Mouse (Mus musculus) Patski (cell line): Measurements from ENCODE around the gene Akap9. TPM values are rescaled to one million over a fixed set of nuclear protein-coding genes. Genes with fewer than 3 reads are reported as not detected.

Experiments
- ATAC-seq: fragments of 100-300 bp; one replicate; pipeline ENCODE4 v1.8.0; 2021
- CTCF ChIA-PET: fragments of 350-600 bp; sonication (Branson Sonifier 250); formaldehyde crosslinking; loops from one replicate; lab custom pipeline; 2022; ENCODE audit warnings: inconsistent platforms; lab: Charles Lee
- POLR2A ChIA-PET: fragments of 350-600 bp; sonication (Branson Sonifier 250); formaldehyde crosslinking; loops from one replicate; lab custom pipeline; 2022; ENCODE audit warnings: antibody characterized with exemption, inconsistent platforms; lab: Charles Lee
- DNase-seq: peaks from one replicate; pipeline ENCODE4 v3.0.0-alpha.2; 2011; ENCODE audit warnings: low read depth, low spot score
- H3K27me3 ChIP-seq: fragments of 371-371 bp; one replicate; pipeline ENCODE4 v1.5.1; 2021
- CTCF ChIP-seq: fragments of 100-300 bp; IDR thresholded peaks from one replicate; pipeline ENCODE4 v1.5.1; 2021
- in situ Hi-C: fragments of 300-500 bp; cut with MboI; formaldehyde crosslinking; loops from 3 replicates; pipeline ENCODE4 v1.11.1; 2018; ENCODE audit warnings: low pct_unique_long_range_greater_than_20kb, mixed read lengths
- polyA plus RNA-seq: library from polyadenylated mRNA; unstranded; gene quantifications from one replicate; pipeline ENCODE4 v1.2.3, GENCODE M21; 2021

The Akap9 gene
- polyA plus RNA-seq, 1 experiment from 2014 or later: 47.9 TPM

- H3K27me3 ChIP-seq: no peaks in the 10 kb centered on the region
- ATAC-seq (no peak), DNase-seq (no peak)
- CTCF ChIA-PET: interaction anchor here (1.9 to 2.4 kb wide), 2 partner anchors 9 to 11 kb away, joined by 4 to 8 read pairs; no protein-coding TSS in a partner anchor
- no peak for TF ChIP-seq CTCF
- POLR2A ChIA-PET: no interaction called here
- in situ Hi-C loops: no loop called here
These were observed 40.6 kb downstream of the Akap9 start for GRCm38 (mm10) chr5:3968415-3968814.

GRCm38 (mm10) chr5:3969114-3969513 lies 41.3 kb downstream of the Akap9 start:
- ChIA-PET CTCF (interaction anchor here (0.7 to 2.4 kb wide), 3 partner anchors 9 to 31 kb away, joined by 3 to 8 read pairs (median 4); no protein-coding TSS in a partner anchor), POLR2A (no interaction called here)
- no peak for ATAC-seq
- in situ Hi-C loops: no loop called here
- TF ChIP-seq CTCF: no peak
- H3K27me3 ChIP-seq: no peaks in the 10 kb centered on the region
- DNase-seq: no peak

- TF ChIP-seq CTCF: no peak
- POLR2A ChIA-PET: interaction anchor here (0.7 kb wide), 1 partner anchor 293 kb away, joined by 3 read pairs; no protein-coding TSS in a partner anchor
- no peaks in the 10 kb centered on the region for H3K27me3 ChIP-seq
- in situ Hi-C loops: no loop called here
- ATAC-seq: no peak
- DNase-seq: no peak
- CTCF ChIA-PET: interaction anchor here (0.8 to 1.2 kb wide), 2 partner anchors 42 to 1268 kb away, joined by 3 to 4 read pairs; no protein-coding TSS in a partner anchor
These were observed 43.1 kb downstream of the Akap9 start for GRCm38 (mm10) chr5:3970936-3971335.

GRCm38 (mm10) chr5:3973764-3974163 lies 45.9 kb downstream of the Akap9 start:
- ATAC-seq (no peak), DNase-seq (no peak)
- in situ Hi-C loops: no loop called here
- TF ChIP-seq CTCF: no peak
- ChIA-PET POLR2A (no interaction called here), CTCF (no interaction called here)
- no peaks in the 10 kb centered on the region for H3K27me3 ChIP-seq

- ATAC-seq (no peak), DNase-seq (no peak)
- H3K27me3 ChIP-seq: no peaks in the 10 kb centered on the region
- CTCF ChIA-PET: no interaction called here
- in situ Hi-C loops: no loop called here
- POLR2A ChIA-PET: no interaction called here
- TF ChIP-seq CTCF: no peak
These were observed 47.0 kb downstream of the Akap9 start for GRCm38 (mm10) chr5:3974896-3975295.

GRCm38 (mm10) chr5:3976111-3976510 lies 48.3 kb downstream of the Akap9 start:
- TF ChIP-seq CTCF: no peak
- CTCF ChIA-PET: no interaction called here
- in situ Hi-C loops: no loop called here

GRCm38 (mm10) chr5:3977904-3978303 lies 50.0 kb downstream of the Akap9 start:
- POLR2A ChIA-PET: interaction anchor here (0.9 kb wide), 1 partner anchor 11 kb away, joined by 3 read pairs; no protein-coding TSS in a partner anchor
- in situ Hi-C loops: no loop called here
- no peak for TF ChIP-seq CTCF
- CTCF ChIA-PET: interaction anchor here (1.2 kb wide), 2 partner anchors 9 to 12 kb away, joined by 3 to 4 read pairs; no protein-coding TSS in a partner anchor
- DNase-seq (no peak), ATAC-seq (no peak)
- H3K27me3 ChIP-seq: no peaks in the 10 kb centered on the region

More at GRCm38 (mm10) chr5:3976111-3976510, 48.3 kb downstream of the Akap9 start:
- ATAC-seq (no peak), DNase-seq (no peak)
- H3K27me3 ChIP-seq: no peaks in the 10 kb centered on the region
- POLR2A ChIA-PET: no interaction called here

GRCm38 (mm10) chr5:3989608-3990007 lies 61.8 kb downstream of the Akap9 start:
- peak; percentile 93 for ATAC-seq
- POLR2A ChIA-PET: interaction anchor here (1.0 to 1.6 kb wide), 3 partner anchors 9 to 18 kb away, joined by 3 read pairs; no protein-coding TSS in a partner anchor
- peak; percentile 69 for DNase-seq
- no peak for TF ChIP-seq CTCF
- CTCF ChIA-PET: interaction anchor here (0.8 to 1.5 kb wide), 4 partner anchors 9 to 23 kb away, joined by 3 to 5 read pairs (median 4); no protein-coding TSS in a partner anchor
- in situ Hi-C loops: no loop called here
- H3K27me3 ChIP-seq: no peaks in the 10 kb centered on the region

- TF ChIP-seq CTCF: no peak
- no peaks in the 10 kb centered on the region for H3K27me3 ChIP-seq
- ATAC-seq (peak; percentile 45), DNase-seq (no peak)
- ChIA-PET POLR2A (interaction anchor here (1.6 kb wide), 1 partner anchor 17 kb away, joined by 3 read pairs; no protein-coding TSS in a partner anchor), CTCF (interaction anchor here (0.8 to 1.5 kb wide), 4 partner anchors 8 to 24 kb away, joined by 3 to 5 read pairs (median 4); no protein-coding TSS in a partner anchor)
- in situ Hi-C loops: no loop called here
These were observed 62.6 kb downstream of the Akap9 start for GRCm38 (mm10) chr5:3990499-3990898.

GRCm38 (mm10) chr5:4004531-4005469 lies 76.9 kb downstream of the Akap9 start:
- POLR2A ChIA-PET: no interaction called here
- in situ Hi-C loops: no loop called here
- TF ChIP-seq CTCF: no peak
- no peak for ATAC-seq
- no peaks in the 10 kb centered on the region for H3K27me3 ChIP-seq
- no peak for DNase-seq
- CTCF ChIA-PET: interaction anchor here (1.0 to 1.4 kb wide), 2 partner anchors 12 to 17 kb away, joined by 3 read pairs; no protein-coding TSS in a partner anchor
